Mouse (Mus musculus): ENCODE measurements around the gene Olfr55.
"Not testable (repeated sequence)": the region's sequence is repeated elsewhere in the genome, so short reads cannot be mapped to it uniquely, and the experiment has no call there.

Olfr55 gene

GRCm38 (mm10) chr17:33168147-33168546, at the start of gene Olfr55:
Gene Olfr55 (plus strand): TSS chr17:33168447.
- not testable (repeated sequence) for TF ChIP-seq GATA4 (IDR thresholded peaks at IDR 0.05; ENCODE audit: insufficient replicate concordance, low read length)

GRCm38 (mm10) chr17:33124546-33124945, 43.7 kb upstream of the Olfr55 start:
- TF ChIP-seq GATA4 (IDR thresholded peaks at IDR 0.05; ENCODE audit: insufficient replicate concordance, low read length), result no peak

GRCm38 (mm10) chr17:33126257-33126656, 42.0 kb upstream of the Olfr55 start:
- no peak for TF ChIP-seq GATA4 (IDR thresholded peaks at IDR 0.05; ENCODE audit: insufficient replicate concordance, low read length)

- TF ChIP-seq GATA4 (IDR thresholded peaks at IDR 0.05; ENCODE audit: insufficient replicate concordance, low read length), result no peak
Observed at GRCm38 (mm10) chr17:33139261-33139820, 28.9 kb upstream of the Olfr55 start, which contains the start of gene Morc2b. Gene Morc2b (minus strand): TSS chr17:33139683.

GRCm38 (mm10) chr17:33191002-33191401, 22.8 kb downstream of the Olfr55 start, which contains the start of gene Olfr239:
Gene Olfr239 (plus strand): TSS chr17:33191302.
- not testable (repeated sequence) for TF ChIP-seq GATA4 (IDR thresholded peaks at IDR 0.05; ENCODE audit: insufficient replicate concordance, low read length)

- TF ChIP-seq GATA4 (IDR thresholded peaks at IDR 0.05; ENCODE audit: insufficient replicate concordance, low read length), result no peak
Observed at GRCm38 (mm10) chr17:33221590-33221989, 53.3 kb downstream of the Olfr55 start, which contains the start of gene Olfr1564. Gene Olfr1564 (minus strand): TSS chr17:33221690.

Measured in liver, adult (tissue).